Mouse (Mus musculus): Measurements from ENCODE around the gene Rbm4. TPM values are rescaled to one million over a fixed set of nuclear protein-coding genes. Genes with fewer than 3 reads are reported as not detected.

The Rbm4 gene
- total RNA-seq, 2 experiments from 2014 or later: 46.1 to 48.4 TPM

- no peak for DNase-seq
Measured at GRCm38 (mm10) chr19:4739762-4740161, 53.9 kb downstream of the Rbm4 start.

- no peak for DNase-seq
Measured at GRCm38 (mm10) chr19:4739053-4739452, 54.6 kb downstream of the Rbm4 start.

- DNase-seq: no peak
Measured at GRCm38 (mm10) chr19:4737866-4738265, 55.8 kb downstream of the Rbm4 start.

Other genes starting within 250 kb of the Rbm4 start
- 10 to 100 TPM; 19.1 to 20.5 TPM for gene Lrfn4, start 178.2 kb downstream of the Rbm4 start, total RNA-seq (2021)
- gene Rce1, start 168.3 kb downstream of the Rbm4 start, total RNA-seq (2021): 10 to 100 TPM; 16.1 to 18.0 TPM
- under 1 TPM; 0.12 to 0.68 TPM for gene Gm960, start 95.2 kb downstream of the Rbm4 start, total RNA-seq (2021)
- gene Sptbn2, start 82.7 kb downstream of the Rbm4 start, total RNA-seq (2021): under 1 TPM; 0.25 to 0.33 TPM
- gene Rbm4b, start 37.4 kb downstream of the Rbm4 start, total RNA-seq (2021): 1 to 10 TPM; 7.5 to 8.3 TPM
- 10 to 100 TPM; 21.8 to 24.1 TPM for gene Gm21992, start 17.7 kb upstream of the Rbm4 start, total RNA-seq (2021)
- 10 to 100 TPM; 34.0 to 39.3 TPM for gene Rbm14, start 17.7 kb upstream of the Rbm4 start, total RNA-seq (2021)
- 10 to 100 TPM; 31.4 to 31.7 TPM for gene Ccs, start 45.4 kb upstream of the Rbm4 start, total RNA-seq (2021)
- under 1 TPM in 1 of 2 experiments, not detected in 1; 0.11 TPM for gene Ccdc87, start 45.5 kb upstream of the Rbm4 start, total RNA-seq (2021)
- 10 to 100 TPM; 24.9 to 25.9 TPM for gene Ctsf, start 61.2 kb upstream of the Rbm4 start, total RNA-seq (2021)
- 1 to 10 TPM in 1 of 2 experiments, under 1 TPM in 1; 0.38 to 2.2 TPM for gene Actn3, start 84.0 kb upstream of the Rbm4 start, total RNA-seq (2021)
- 1 to 10 TPM; 4.8 to 5.2 TPM for gene Zdhhc24, start 84.8 kb upstream of the Rbm4 start, total RNA-seq (2021)
- 1 to 10 TPM; 4.3 to 4.6 TPM for gene Bbs1, start 112.7 kb upstream of the Rbm4 start, total RNA-seq (2021)
- 10 to 100 TPM; 39.7 to 40.2 TPM for gene Dpp3, start 134.4 kb upstream of the Rbm4 start, total RNA-seq (2021)
- gene Peli3, start 149.2 kb upstream of the Rbm4 start, total RNA-seq (2021): 1 to 10 TPM in 1 of 2 experiments, under 1 TPM in 1; 0.71 to 1.2 TPM
- gene Mrpl11, start 168.2 kb upstream of the Rbm4 start, total RNA-seq (2021): 10 to 100 TPM; 60.9 to 63.8 TPM
- under 1 TPM; 0.57 to 0.68 TPM for gene Npas4, start 196.4 kb upstream of the Rbm4 start, total RNA-seq (2021)
- gene Slc29a2, start 230.0 kb upstream of the Rbm4 start, total RNA-seq (2021): 10 to 100 TPM; 20.0 to 20.8 TPM
- gene B4gat1, start 244.9 kb upstream of the Rbm4 start, total RNA-seq (2021): 10 to 100 TPM; 33.0 to 36.8 TPM
- gene AC124502.3, start 245.0 kb upstream of the Rbm4 start, total RNA-seq (2021): 1 to 10 TPM; 1.6 to 2.0 TPM
- 10 to 100 TPM; 16.7 to 18.2 TPM for gene Brms1, start 247.5 kb upstream of the Rbm4 start, total RNA-seq (2021)

All from heart, postnatal 4 days (tissue).